Mouse (Mus musculus) heart, adult 2 months (tissue): ENCODE results near the gene Mark4. TPM values are rescaled to one million over a fixed set of nuclear protein-coding genes. Genes with fewer than 3 reads are reported as not detected.

Experiments used
- DNase-seq, 2 experiments: peaks; one replicate each; pipeline ENCODE4 v3.0.0; 2021
- H3K27ac ChIP-seq: fragments of 200-600 bp; 2 replicates; pipeline ENCODE4 v1.8.1; 2022
- H3K27me3 ChIP-seq: fragments of 200-500 bp; 2 replicates; pipeline ENCODE4 v1.6.1; 2012; ENCODE audit warnings: mild to moderate bottlenecking, low read length, inconsistent platforms, mixed read lengths; ENCODE audit not compliant: control insufficient read depth, insufficient read depth
- H3K36me3 ChIP-seq: fragments of 200-500 bp; 2 replicates; pipeline ENCODE4 v1.6.1; 2012; ENCODE audit warnings: low read length, inconsistent platforms; ENCODE audit not compliant: control insufficient read depth, insufficient read depth
- H3K4me1 ChIP-seq: fragments of 200-500 bp; 2 replicates; pipeline ENCODE4 v1.6.1; 2011; ENCODE audit warnings: low read length; ENCODE audit not compliant: control insufficient read depth, insufficient read depth
- H3K4me3 ChIP-seq: fragments of 200-600 bp; 2 replicates; pipeline ENCODE4 v1.8.1; 2022
- H3K79me2 ChIP-seq: fragments of 200-500 bp; replicated peaks from 2 replicates; pipeline ENCODE4 v1.6.1; 2012; ENCODE audit warnings: mild to moderate bottlenecking, inconsistent platforms, low read length, moderate library complexity, mixed read lengths; ENCODE audit not compliant: control insufficient read depth, insufficient read depth
- H3K9ac ChIP-seq: fragments of 200-500 bp; 2 replicates; pipeline ENCODE4 v1.6.1; 2012; ENCODE audit warnings: low read depth, mild to moderate bottlenecking, control low read depth, inconsistent platforms, low read length, mixed read lengths
- CTCF ChIP-seq: fragments of 200-600 bp; IDR thresholded peaks from 2 replicates; pipeline ENCODE4 v1.8.1; 2022; ENCODE audit warnings: antibody characterized with exemption, mild to moderate bottlenecking, moderate library complexity
- EP300 ChIP-seq: fragments of 200-500 bp; IDR thresholded peaks from 2 replicates; pipeline ENCODE4 v1.6.1; 2011; ENCODE audit warnings: low read depth, low read length, control low read depth; ENCODE audit not compliant: insufficient read depth
- POLR2A ChIP-seq: fragments of 200-500 bp; IDR thresholded peaks from 2 replicates; pipeline ENCODE4 v1.6.1; 2011; ENCODE audit warnings: mild to moderate bottlenecking, low read depth, low read length, control low read depth; ENCODE audit not compliant: insufficient read depth
- WGBS: fragments of 180-500 bp; shearing (Covaris S2); methylation state at CpG from one replicate; pipeline ENCODE4 v1.1.7; 2018; 5-methylcytosine and 5-hydroxymethylcytosine counted together
- intact Hi-C: fragments of 180-260 bp; cut with DNase I; formaldehyde crosslinking; loops from one replicate; pipeline ENCODE4 v1.15.1; 2025
- polyA plus RNA-seq: library from polyadenylated mRNA; depleted of rRNA; stranded (reverse); fragments of >200 nt; gene quantifications from 2 replicates; pipeline ENCODE4 v1.2.3, GENCODE M21; 2012
- total RNA-seq, 2 experiments: library from RNA; stranded (reverse); gene quantifications; 2 replicates each; pipeline ENCODE4 v1.2.3; 2021

Gene Mark4
- total and polyA plus RNA-seq, 3 experiments: 11.8 to 27.2 (median 22.4) TPM

- 69% methylated on average over 25 of the region's 25 CpGs for WGBS
- no peak for TF ChIP-seq EP300
- TF ChIP-seq POLR2A: no peak
- TF ChIP-seq CTCF: no peak
- Histone ChIP-seq H3K4me1 (peaks cover 2% of the 10 kb centered on the region; the same call in 1 of the 2 replicates), H3K9ac (no peak overlapping the region), H3K27me3 (no peaks in the 10 kb centered on the region), H3K36me3 (no peaks in the 10 kb centered on the region), H3K27ac (no peak overlapping the region), H3K79me2 (no peaks in the 10 kb centered on the region), H3K4me3 (no peak overlapping the region)
- intact Hi-C loops: no loop called here
- DNase-seq: no peak
These were observed 36.3 kb upstream of the Mark4 start for GRCm38 (mm10) chr7:19494751-19495474.

DNA sequence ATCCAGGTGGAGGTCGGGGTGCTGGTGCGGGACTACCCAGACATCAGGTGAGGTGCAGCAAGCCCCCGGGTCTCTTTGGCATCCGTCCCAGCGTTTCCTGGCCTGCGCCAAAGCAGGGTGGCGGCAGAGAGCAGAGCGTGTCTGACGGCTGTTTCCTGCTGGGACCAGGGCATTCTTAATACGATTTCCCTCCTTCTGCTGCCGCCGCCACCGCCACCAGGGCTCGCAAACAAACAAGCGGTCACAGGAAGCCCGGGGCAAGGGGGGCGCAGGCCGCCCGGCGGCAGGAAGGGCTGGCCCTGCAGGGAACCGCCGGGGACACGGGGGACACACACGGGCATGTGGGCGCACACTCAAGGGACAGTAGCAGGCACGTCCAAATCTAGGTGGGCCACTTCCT is 33.1 kb upstream of the Mark4 start:
- DNase-seq: peak; percentile 61 to 63
- peak overlapping the region; percentile 15; the same call in 1 of the 2 replicates for H3K4me3 ChIP-seq
- TF ChIP-seq EP300 (no peak), CTCF (peak; percentile 55)
- peaks cover 2% of the 10 kb centered on the region; the same call in 1 of the 2 replicates for H3K4me1 ChIP-seq
- peak overlapping the region; percentile 32 for H3K27ac ChIP-seq
- intact Hi-C loops: no loop called here
- H3K9ac ChIP-seq: peak overlapping the region; percentile 40; the same call in 1 of the 2 replicates
- no peaks in the 10 kb centered on the region for H3K36me3 ChIP-seq
- H3K27me3 ChIP-seq: no peaks in the 10 kb centered on the region; the same call in 1 of the 2 replicates
- H3K79me2 ChIP-seq: no peaks in the 10 kb centered on the region
- 5% methylated on average over 26 of the region's 26 CpGs for WGBS

DNA sequence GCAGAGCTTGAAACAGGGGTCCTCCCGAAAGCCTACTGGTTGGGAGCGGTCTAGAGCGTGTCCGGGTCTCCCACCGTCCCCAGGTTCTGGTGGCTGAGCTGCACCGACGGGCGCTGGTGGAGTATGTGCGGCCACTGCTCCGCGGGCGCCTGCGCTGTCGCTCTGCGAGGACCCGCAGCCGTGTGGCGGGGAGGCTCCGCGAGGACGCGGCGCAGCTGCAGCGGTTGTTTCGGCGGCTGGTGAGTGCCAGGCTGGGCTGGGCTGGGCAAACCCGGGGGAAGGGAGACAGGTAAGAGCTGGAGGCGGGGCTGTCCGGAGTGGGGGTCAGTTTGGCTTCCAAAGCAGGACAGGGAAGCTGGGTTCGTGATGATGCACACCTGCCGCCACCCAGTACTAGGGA is 30.9 kb upstream of the Mark4 start:
- Histone ChIP-seq H3K4me3 (no peak overlapping the region), H3K36me3 (no peaks in the 10 kb centered on the region), H3K79me2 (no peaks in the 10 kb centered on the region), H3K27me3 (no peaks in the 10 kb centered on the region; the same call in 1 of the 2 replicates), H3K4me1 (peaks cover 2% of the 10 kb centered on the region; the same call in 1 of the 2 replicates), H3K27ac (no peak overlapping the region), H3K9ac (no peak overlapping the region)
- intact Hi-C loops: no loop called here
- 50% methylated on average over 31 of the region's 31 CpGs for WGBS
- no peak for TF ChIP-seq POLR2A
- TF ChIP-seq EP300: no peak
- no peak for TF ChIP-seq CTCF
- DNase-seq: no peak

DNA sequence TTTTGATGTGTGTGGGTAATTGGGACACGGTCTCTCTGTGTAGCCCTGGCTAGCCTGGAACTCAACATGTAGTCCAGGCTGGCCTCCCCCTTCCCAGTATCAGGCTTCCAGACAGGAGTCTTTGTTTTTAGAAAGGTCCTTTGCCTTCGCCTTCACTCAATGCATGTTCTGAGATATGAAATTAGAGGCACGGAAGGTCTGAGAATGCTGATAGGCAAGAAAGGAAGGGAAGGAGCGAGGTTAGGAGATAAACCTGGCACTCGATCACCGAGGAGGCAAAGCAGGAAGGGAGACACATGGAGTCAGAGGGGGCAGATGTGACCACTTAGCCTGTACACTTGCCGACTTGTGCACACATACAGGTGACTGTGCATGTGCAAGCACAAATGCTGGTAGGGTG is 27.9 kb upstream of the Mark4 start:
- H3K36me3 ChIP-seq: no peaks in the 10 kb centered on the region
- no peaks in the 10 kb centered on the region for H3K79me2 ChIP-seq
- no peaks in the 10 kb centered on the region; the same call in 1 of the 2 replicates for H3K27me3 ChIP-seq
- no peak overlapping the region for H3K27ac ChIP-seq
- WGBS: 67% methylated on average over 7 of the region's 7 CpGs
- no peak for TF ChIP-seq POLR2A
- TF ChIP-seq EP300: no peak
- no peak for TF ChIP-seq CTCF
- DNase-seq: no peak
- no peak overlapping the region for H3K4me3 ChIP-seq
- no peak overlapping the region for H3K9ac ChIP-seq
- intact Hi-C loops: no loop called here
- peaks cover 2% of the 10 kb centered on the region; the same call in 1 of the 2 replicates for H3K4me1 ChIP-seq

- intact Hi-C loops: no loop called here
- 87% methylated on average over 1 of the region's 1 CpGs for WGBS
- no peak for DNase-seq
- H3K36me3 ChIP-seq: no peaks in the 10 kb centered on the region
- no peaks in the 10 kb centered on the region for H3K79me2 ChIP-seq
- no peak overlapping the region for H3K9ac ChIP-seq
- no peak overlapping the region for H3K27ac ChIP-seq
- H3K4me3 ChIP-seq: no peak overlapping the region
- H3K4me1 ChIP-seq: no peaks in the 10 kb centered on the region
- no peaks in the 10 kb centered on the region; the same call in 1 of the 2 replicates for H3K27me3 ChIP-seq
- no peak for TF ChIP-seq EP300
- TF ChIP-seq CTCF: no peak
- no peak for TF ChIP-seq POLR2A
These were observed 26.9 kb upstream of the Mark4 start for GRCm38 (mm10) chr7:19485488-19485887.

GRCm38 (mm10) chr7:19483281-19483680 is 24.7 kb upstream of the Mark4 start:
- no peak for DNase-seq
- H3K4me1 ChIP-seq: no peaks in the 10 kb centered on the region
- H3K4me3 ChIP-seq: no peak overlapping the region
- intact Hi-C loops: no loop called here
- no peak overlapping the region for H3K27ac ChIP-seq
- H3K27me3 ChIP-seq: no peaks in the 10 kb centered on the region; the same call in 1 of the 2 replicates
- H3K36me3 ChIP-seq: no peaks in the 10 kb centered on the region
- whole genome bisulfite sequencing: 80% methylated on average over 8 of the region's 8 CpGs
- H3K79me2 ChIP-seq: no peaks in the 10 kb centered on the region
- no peak for TF ChIP-seq EP300
- H3K9ac ChIP-seq: no peak overlapping the region
